Mouse (Mus musculus) left cerebral cortex, adult 8-10 months (tissue): ENCODE measurements at regions not wholly inside any gene's neighbourhood (a gene's known extent, or its start where the extent isn't known, plus 50 kb on each side); places are given as distances from the start of the nearest gene placed in this dataset.

Experiments used
- DNase-seq, 2 experiments: peaks; one replicate each; pipeline ENCODE4 v3.0.0; 2022; ENCODE audit warnings: low spot score in 2 of 2

- no peak for DNase-seq
These were observed 281.4 kb downstream of the 3100002H09Rik start for GRCm38 (mm10) chr4:124329107-124329771.

GRCm38 (mm10) chr4:124326301-124326700 lies 284.3 kb downstream of the 3100002H09Rik start:
- peak in 1 of 2 experiments; percentile 47 for DNase-seq

GRCm38 (mm10) chr4:124323589-124323988 lies 287.0 kb downstream of the 3100002H09Rik start:
- DNase-seq = no peak

GRCm38 (mm10) chr4:124321221-124321620 lies 289.4 kb downstream of the 3100002H09Rik start:
- DNase-seq = no peak

- DNase-seq = no peak
These were observed 293.6 kb downstream of the 3100002H09Rik start for GRCm38 (mm10) chr4:124317042-124317441.

- DNase-seq = no peak
These were observed 298.9 kb downstream of the 3100002H09Rik start for GRCm38 (mm10) chr4:124311657-124312056.

GRCm38 (mm10) chr4:124310594-124310993 lies 300.0 kb downstream of the 3100002H09Rik start:
- DNase-seq = no peak

GRCm38 (mm10) chr4:124305871-124306555 lies 304.6 kb downstream of the 3100002H09Rik start:
- peak in 1 of 2 experiments; percentile 12 for DNase-seq

- DNase-seq = peak; percentile 22 to 63
These were observed 307.7 kb downstream of the 3100002H09Rik start for GRCm38 (mm10) chr4:124302950-124303349.

GRCm38 (mm10) chr4:124298667-124299437 lies 311.8 kb downstream of the 3100002H09Rik start:
- DNase-seq = no peak

GRCm38 (mm10) chr4:124292254-124292653 lies 318.3 kb downstream of the 3100002H09Rik start:
- DNase-seq = no peak

GRCm38 (mm10) chr4:124291767-124292166 lies 318.8 kb downstream of the 3100002H09Rik start:
- DNase-seq = no peak

GRCm38 (mm10) chr4:124287471-124287870 lies 323.1 kb downstream of the 3100002H09Rik start:
- DNase-seq = no peak

GRCm38 (mm10) chr4:124278681-124279080 lies 331.9 kb downstream of the 3100002H09Rik start:
- no peak for DNase-seq

GRCm38 (mm10) chr4:124277456-124278181 lies 333.0 kb downstream of the 3100002H09Rik start:
- no peak for DNase-seq

GRCm38 (mm10) chr4:124276741-124277455 lies 333.7 kb downstream of the 3100002H09Rik start:
- no peak for DNase-seq

- DNase-seq = no peak
These were observed 338.6 kb downstream of the 3100002H09Rik start for GRCm38 (mm10) chr4:124272002-124272401.

GRCm38 (mm10) chr4:124268404-124268803 lies 342.2 kb downstream of the 3100002H09Rik start:
- no peak for DNase-seq

- DNase-seq = no peak
These were observed 344.0 kb downstream of the 3100002H09Rik start for GRCm38 (mm10) chr4:124266573-124266972.

- peak in 1 of 2 experiments; percentile 71 for DNase-seq
These were observed 345.1 kb downstream of the 3100002H09Rik start for GRCm38 (mm10) chr4:124265527-124265926.

- DNase-seq = no peak
These were observed 339.2 kb upstream of the 4930535I16Rik start for GRCm38 (mm10) chr4:124257006-124257405.
